Mouse (Mus musculus) MEL-GATA-1-ER (cell line): ENCODE measurements around the gene Zfp641.

Experiments
- DNase-seq: peaks from one replicate; pipeline ENCODE4 v3.0.0-alpha.2; 2012; ENCODE audit warnings: low read depth; ENCODE audit errors: extremely low read depth

The Zfp641 gene

GRCm38 (mm10) chr15:98295628-98296551 lies at the start of gene Zfp641:
Gene Zfp641, minus strand, starts transcription at chr15:98296161.
- DNase-seq, result no peak

GRCm38 (mm10) chr15:98340887-98341286 lies 44.9 kb upstream of the Zfp641 start, which contains the start of gene Olfr284:
Gene Olfr284, minus strand, starts transcription at chr15:98340987.
- DNase-seq, result no peak

GRCm38 (mm10) chr15:98317177-98317724 lies 21.3 kb upstream of the Zfp641 start, which contains the start of gene Olfr285:
Gene Olfr285, minus strand, starts transcription at chr15:98317353.
- no peak for DNase-seq

- DNase-seq, result no peak
Measured at GRCm38 (mm10) chr15:98315703-98316102, 19.7 kb upstream of the Zfp641 start.

DNA sequence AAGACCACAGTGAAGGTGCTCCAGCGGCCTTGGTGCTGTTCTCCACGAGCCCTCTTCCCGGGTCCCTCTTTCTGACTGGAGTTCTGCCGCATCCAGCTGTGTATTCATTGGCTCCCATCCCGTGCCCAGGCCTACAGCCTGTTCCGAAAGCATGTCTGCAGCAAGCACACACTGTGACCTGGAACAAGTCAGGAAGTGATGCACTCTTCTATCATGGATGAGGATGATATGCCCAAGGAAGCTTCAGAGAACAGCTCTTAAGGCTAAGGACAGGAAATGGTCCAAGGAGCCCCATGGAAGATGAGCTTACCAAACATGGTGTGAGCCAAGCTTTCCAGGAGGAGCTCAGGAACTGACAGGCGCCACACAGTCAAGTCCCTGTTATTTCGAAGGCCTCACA lies 2.3 kb downstream of the Zfp641 start:
- DNase-seq, result no peak

DNA sequence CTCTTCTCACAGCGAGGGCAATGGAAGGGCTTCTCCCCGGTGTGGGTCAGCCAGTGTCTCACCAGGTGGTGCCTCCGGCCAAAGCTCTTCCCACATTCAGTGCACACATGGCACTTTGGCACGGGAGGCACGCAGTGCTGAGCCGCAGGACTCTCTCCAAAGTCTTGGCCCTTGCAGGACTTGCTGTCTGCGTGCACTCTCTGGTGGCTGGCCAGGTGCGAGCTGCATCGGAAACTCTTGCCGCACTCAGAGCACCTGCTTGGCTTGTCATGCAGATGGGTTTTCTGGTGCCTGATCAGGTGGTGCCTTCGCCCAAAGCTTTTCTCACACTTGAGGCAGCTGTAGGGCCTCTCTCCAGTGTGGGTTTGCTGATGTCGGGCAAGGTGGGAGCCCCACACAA lies 7.4 kb downstream of the Zfp641 start:
- DNase-seq, result no peak

GRCm38 (mm10) chr15:98286418-98286817 lies 9.5 kb downstream of the Zfp641 start:
- no peak for DNase-seq

DNA sequence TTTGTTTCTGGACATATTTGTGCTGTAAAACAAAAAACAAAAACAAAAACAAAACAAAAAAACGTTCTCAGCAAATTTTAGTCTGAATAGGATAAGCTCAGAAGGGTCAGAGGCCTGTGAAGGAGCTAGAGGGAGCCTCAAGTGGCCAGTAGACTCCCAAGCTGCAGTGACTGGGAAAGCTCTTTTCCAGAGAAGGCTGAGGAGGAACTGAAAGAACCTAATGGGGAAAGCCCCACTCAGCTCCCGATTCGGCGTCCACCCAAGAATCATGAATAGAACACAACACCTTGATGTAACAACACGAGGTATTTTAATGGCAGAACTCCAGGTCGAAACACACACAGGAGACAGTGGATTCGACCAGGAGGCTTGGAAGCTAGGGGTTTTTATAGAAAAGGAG lies 38.2 kb downstream of the Zfp641 start:
- DNase-seq, result no peak

- no peak for DNase-seq
Measured at GRCm38 (mm10) chr15:98257193-98257592, 38.8 kb downstream of the Zfp641 start, which contains the start of gene H1fnt. Gene H1fnt, minus strand, starts transcription at chr15:98257293.

- DNase-seq, result no peak
Measured at GRCm38 (mm10) chr15:98256271-98256670, 39.7 kb downstream of the Zfp641 start.
